Mouse (Mus musculus): ENCODE data around the gene Prkacb. TPM values are rescaled to one million over a fixed set of nuclear protein-coding genes. Genes with fewer than 3 reads are reported as not detected.
A peak's percentile ranks its signal among the peaks of the same experiment; 100 is the strongest.

The Prkacb gene
- total RNA-seq (2021), result 10 to 100 TPM; 60.6 to 62.4 TPM

- intact Hi-C loops (cut with DNase I), result loop anchor here (2.0 to 10.0 kb wide), 4 partner anchors 40 to 868 kb away; partner anchors contain the start of genes Rpf1 and Ttll7
- peak; percentile 94 to 97 for DNase-seq
Observed at GRCm38 (mm10) chr3:146812901-146813393, at the start of gene Prkacb. TSS of gene Prkacb (minus strand) at chr3:146812990.

GRCm38 (mm10) chr3:146860308-146860707 is 47.5 kb upstream of the Prkacb start:
- DNase-seq, result no peak
- intact Hi-C loops (cut with DNase I), result no loop called here

- DNase-seq, result no peak
- intact Hi-C loops (cut with DNase I), result no loop called here
Observed at GRCm38 (mm10) chr3:146857373-146857772, 44.6 kb upstream of the Prkacb start.

GRCm38 (mm10) chr3:146854473-146855087 is 41.8 kb upstream of the Prkacb start:
- intact Hi-C loops (cut with DNase I), result no loop called here

GRCm38 (mm10) chr3:146851966-146852891 is 39.4 kb upstream of the Prkacb start, which contains the start of gene Ttll7:
TSS of gene Ttll7 (plus strand) at chr3:146852367.
- DNase-seq, result peak; percentile 76 to 83
- intact Hi-C loops (cut with DNase I), result loop anchor here (2.0 kb wide), 1 partner anchor 39 kb away; the partner anchor contains the start of gene Prkacb

More at GRCm38 (mm10) chr3:146854473-146855087, 41.8 kb upstream of the Prkacb start:
- DNase-seq, result no peak

GRCm38 (mm10) chr3:146849360-146849759 is 36.6 kb upstream of the Prkacb start:
- intact Hi-C loops (cut with DNase I), result loop anchor here (2.0 kb wide), 1 partner anchor 49 kb away; no protein-coding TSS in a partner anchor
- DNase-seq, result no peak

- intact Hi-C loops (cut with DNase I), result loop anchor here (2.0 kb wide), 1 partner anchor 51 kb away; no protein-coding TSS in a partner anchor
- no peak for DNase-seq
Observed at GRCm38 (mm10) chr3:146848112-146848511, 35.3 kb upstream of the Prkacb start.

- intact Hi-C loops (cut with DNase I), result no loop called here
- DNase-seq, result peak; percentile 14 to 27
Observed at GRCm38 (mm10) chr3:146846237-146846636, 33.4 kb upstream of the Prkacb start.

- intact Hi-C loops (cut with DNase I), result no loop called here
- DNase-seq, result no peak
Observed at GRCm38 (mm10) chr3:146843470-146843869, 30.7 kb upstream of the Prkacb start.

GRCm38 (mm10) chr3:146842766-146843165 is 30.0 kb upstream of the Prkacb start:
- DNase-seq, result no peak
- intact Hi-C loops (cut with DNase I), result no loop called here

GRCm38 (mm10) chr3:146820718-146821117 is 7.9 kb upstream of the Prkacb start:
- no peak for DNase-seq
- intact Hi-C loops (cut with DNase I), result no loop called here

GRCm38 (mm10) chr3:146813624-146814023 is 834 bp upstream of the Prkacb start:
- DNase-seq, result no peak
- intact Hi-C loops (cut with DNase I), result loop anchor here (2.0 to 10.0 kb wide), 4 partner anchors 39 to 869 kb away; partner anchors contain the start of genes Rpf1 and Ttll7

- intact Hi-C loops (cut with DNase I), result loop anchor here (2.0 to 10.0 kb wide), 4 partner anchors 41 to 867 kb away; partner anchors contain the start of genes Rpf1 and Ttll7
- no peak for DNase-seq
Observed at GRCm38 (mm10) chr3:146812041-146812878, 530 bp downstream of the Prkacb start.

GRCm38 (mm10) chr3:146793554-146794257 is 19.1 kb downstream of the Prkacb start:
- no peak for DNase-seq
- intact Hi-C loops (cut with DNase I), result no loop called here

GRCm38 (mm10) chr3:146792144-146792748 is 20.5 kb downstream of the Prkacb start:
- intact Hi-C loops (cut with DNase I), result loop anchor here (1.0 kb wide), 1 partner anchor 122 kb away; no protein-coding TSS in a partner anchor
- no peak for DNase-seq

- no peak for DNase-seq
- intact Hi-C loops (cut with DNase I), result loop anchor here (5.0 kb wide), 3 partner anchors 97 to 437 kb away; partner anchors contain the start of genes Rpf1 and Samd13
Observed at GRCm38 (mm10) chr3:146784233-146784632, 28.6 kb downstream of the Prkacb start.

- intact Hi-C loops (cut with DNase I), result loop anchor here (5.0 kb wide), 3 partner anchors 96 to 436 kb away; partner anchors contain the start of genes Rpf1 and Samd13
- DNase-seq, result no peak
Observed at GRCm38 (mm10) chr3:146783645-146784225, 29.1 kb downstream of the Prkacb start.

GRCm38 (mm10) chr3:146782548-146782947 is 30.2 kb downstream of the Prkacb start:
- DNase-seq, result no peak
- intact Hi-C loops (cut with DNase I), result loop anchor here (1.0 to 5.0 kb wide), 4 partner anchors 95 to 435 kb away; partner anchors contain the start of genes Rpf1 and Samd13
